Mouse (Mus musculus) forebrain, embryonic 16.5 days (tissue): ENCODE results near the gene Vasn. TPM values are rescaled to one million over a fixed set of nuclear protein-coding genes. Genes with fewer than 3 reads are reported as not detected.

Experiments used
- ATAC-seq: fragments of 200-750 bp; cut with Nextera tagmentation; 2 replicates; pipeline ENCODE4 v1.8.0; 2017; ENCODE audit warnings: mild to moderate bottlenecking, moderate library complexity
- H3K27ac ChIP-seq: fragments of 300-500 bp; sonication (generic); 2 replicates; pipeline ENCODE4 v1.5.1; 2014; ENCODE audit warnings: low read length, control low read depth
- H3K27me3 ChIP-seq: fragments of 300-500 bp; sonication (generic); replicated peaks from 2 replicates; pipeline ENCODE4 v1.6.1; 2014; ENCODE audit warnings: low read length; ENCODE audit not compliant: control insufficient read depth, insufficient read depth
- H3K36me3 ChIP-seq: fragments of 300-500 bp; sonication (generic); 2 replicates; pipeline ENCODE4 v1.6.1; 2014; ENCODE audit not compliant: control insufficient read depth, insufficient read depth
- H3K4me1 ChIP-seq: fragments of 300-500 bp; sonication (generic); replicated peaks from 2 replicates; pipeline ENCODE4 v1.6.1; 2014; ENCODE audit warnings: low read length; ENCODE audit not compliant: control insufficient read depth, insufficient read depth
- H3K4me2 ChIP-seq: fragments of 300-500 bp; sonication (generic); 2 replicates; pipeline ENCODE4 v1.6.1; 2014; ENCODE audit warnings: mild to moderate bottlenecking, low read length, control low read depth
- H3K4me3 ChIP-seq: fragments of 300-500 bp; sonication (generic); replicated peaks from 2 replicates; pipeline ENCODE4 v1.5.1; 2014; ENCODE audit warnings: mild to moderate bottlenecking, low read length, control low read depth
- H3K9ac ChIP-seq: fragments of 300-500 bp; sonication (generic); replicated peaks from 2 replicates; pipeline ENCODE4 v1.6.1; 2014; ENCODE audit warnings: low read depth, low read length, control low read depth
- H3K9me3 ChIP-seq: fragments of 300-500 bp; sonication (generic); 2 replicates; pipeline ENCODE4 v1.6.1; 2016; ENCODE audit warnings: low read length; ENCODE audit not compliant: control insufficient read depth
- WGBS: fragments of 180-500 bp; shearing (Covaris S2); extraction: QIAGEN DNeasy Blood & Tissue Kit; methylation state at CpG from one replicate; pipeline ENCODE4 v1.1.7; 2014; 5-methylcytosine and 5-hydroxymethylcytosine counted together
- polyA plus RNA-seq: library from polyadenylated mRNA; unstranded; fragments of >200 nt; fragmentation: Nextera tagmentation; extraction: Ambion mirVana; gene quantifications from 2 replicates; pipeline ENCODE4 v1.2.1, GENCODE M21; 2015

The Vasn gene
- polyA plus RNA-seq, 1 experiment from 2014 or later, result 3.2 TPM

GRCm38 (mm10) chr16:4647651-4648141, 8.0 kb downstream of the Vasn start:
- Histone ChIP-seq H3K36me3 (no peaks in the 10 kb centered on the region; the same call in 1 of the 2 replicates), H3K27ac (no peak overlapping the region), H3K9ac (no peak overlapping the region), H3K27me3 (no peaks in the 10 kb centered on the region), H3K4me2 (no peak overlapping the region), H3K4me3 (no peak overlapping the region), H3K4me1 (peaks cover 20% of the 10 kb centered on the region), H3K9me3 (no peaks in the 10 kb centered on the region)
- 79% methylated on average over 13 of the region's 13 CpGs for WGBS
- no peak for ATAC-seq

GRCm38 (mm10) chr16:4648416-4649023, 8.8 kb downstream of the Vasn start:
- Histone ChIP-seq H3K9ac (no peak overlapping the region), H3K9me3 (no peaks in the 10 kb centered on the region), H3K4me2 (no peak overlapping the region), H3K4me3 (no peak overlapping the region), H3K4me1 (peaks cover 11% of the 10 kb centered on the region), H3K27me3 (no peaks in the 10 kb centered on the region), H3K27ac (no peak overlapping the region), H3K36me3 (no peaks in the 10 kb centered on the region; the same call in 1 of the 2 replicates)
- ATAC-seq, result no peak
- WGBS, result 86% methylated on average over 28 of the region's 28 CpGs

GRCm38 (mm10) chr16:4649211-4649610, 9.5 kb downstream of the Vasn start:
- Histone ChIP-seq H3K4me1 (peaks cover 4% of the 10 kb centered on the region), H3K27me3 (no peaks in the 10 kb centered on the region), H3K4me2 (no peak overlapping the region), H3K9me3 (no peaks in the 10 kb centered on the region), H3K9ac (no peak overlapping the region), H3K36me3 (no peaks in the 10 kb centered on the region; the same call in 1 of the 2 replicates), H3K4me3 (no peak overlapping the region), H3K27ac (no peak overlapping the region)
- WGBS, result 87% methylated on average over 5 of the region's 5 CpGs
- ATAC-seq, result no peak

- H3K27ac ChIP-seq, result no peak overlapping the region
- 92% methylated on average over 11 of the region's 11 CpGs for WGBS
Measured at GRCm38 (mm10) chr16:4649692-4650091, 10.0 kb downstream of the Vasn start.

GRCm38 (mm10) chr16:4650161-4650560, 10.4 kb downstream of the Vasn start:
- Histone ChIP-seq H3K27me3 (no peaks in the 10 kb centered on the region), H3K4me1 (no peaks in the 10 kb centered on the region), H3K9ac (no peak overlapping the region), H3K36me3 (no peaks in the 10 kb centered on the region; the same call in 1 of the 2 replicates), H3K27ac (no peak overlapping the region), H3K4me3 (no peak overlapping the region), H3K9me3 (no peaks in the 10 kb centered on the region), H3K4me2 (no peak overlapping the region)
- WGBS, result 86% methylated on average over 3 of the region's 3 CpGs
- ATAC-seq, result no peak

More at GRCm38 (mm10) chr16:4649692-4650091, 10.0 kb downstream of the Vasn start:
- H3K27me3 ChIP-seq, result no peaks in the 10 kb centered on the region
- H3K4me2 ChIP-seq, result no peak overlapping the region
- H3K9me3 ChIP-seq, result no peaks in the 10 kb centered on the region
- no peaks in the 10 kb centered on the region for H3K4me1 ChIP-seq
- no peak overlapping the region for H3K9ac ChIP-seq
- no peaks in the 10 kb centered on the region; the same call in 1 of the 2 replicates for H3K36me3 ChIP-seq
- no peak for ATAC-seq
- H3K4me3 ChIP-seq, result no peak overlapping the region

GRCm38 (mm10) chr16:4651081-4651480, 11.3 kb downstream of the Vasn start:
- WGBS, result 78% methylated on average over 1 of the region's 1 CpGs
- no peaks in the 10 kb centered on the region; the same call in 1 of the 2 replicates for H3K36me3 ChIP-seq
- H3K4me3 ChIP-seq, result no peak overlapping the region

GRCm38 (mm10) chr16:4651624-4652023, 11.9 kb downstream of the Vasn start:
- Histone ChIP-seq H3K4me3 (no peak overlapping the region), H3K4me1 (no peaks in the 10 kb centered on the region), H3K4me2 (no peak overlapping the region), H3K36me3 (no peaks in the 10 kb centered on the region; the same call in 1 of the 2 replicates), H3K9me3 (no peaks in the 10 kb centered on the region), H3K9ac (no peak overlapping the region), H3K27ac (no peak overlapping the region), H3K27me3 (no peaks in the 10 kb centered on the region)
- WGBS, result 67% methylated on average over 7 of the region's 7 CpGs
- no peak for ATAC-seq

More at GRCm38 (mm10) chr16:4651081-4651480, 11.3 kb downstream of the Vasn start:
- H3K4me1 ChIP-seq, result no peaks in the 10 kb centered on the region
- H3K9me3 ChIP-seq, result no peaks in the 10 kb centered on the region
- ATAC-seq, result no peak
- H3K9ac ChIP-seq, result no peak overlapping the region
- no peak overlapping the region for H3K27ac ChIP-seq
- no peak overlapping the region for H3K4me2 ChIP-seq
- H3K27me3 ChIP-seq, result no peaks in the 10 kb centered on the region

GRCm38 (mm10) chr16:4652707-4653416, 13.1 kb downstream of the Vasn start:
- 71% methylated on average over 4 of the region's 4 CpGs for WGBS
- Histone ChIP-seq H3K4me2 (no peak overlapping the region), H3K9me3 (no peaks in the 10 kb centered on the region), H3K9ac (no peak overlapping the region), H3K4me3 (no peak overlapping the region), H3K4me1 (no peaks in the 10 kb centered on the region), H3K36me3 (no peaks in the 10 kb centered on the region; the same call in 1 of the 2 replicates), H3K27me3 (no peaks in the 10 kb centered on the region), H3K27ac (no peak overlapping the region)
- no peak for ATAC-seq

GRCm38 (mm10) chr16:4654706-4655105, 15.0 kb downstream of the Vasn start:
- Histone ChIP-seq H3K4me3 (no peak overlapping the region), H3K9me3 (no peaks in the 10 kb centered on the region), H3K27ac (no peak overlapping the region), H3K4me2 (no peak overlapping the region), H3K9ac (no peak overlapping the region), H3K36me3 (no peaks in the 10 kb centered on the region; the same call in 1 of the 2 replicates), H3K27me3 (no peaks in the 10 kb centered on the region), H3K4me1 (peaks cover 8% of the 10 kb centered on the region)
- no peak for ATAC-seq
- WGBS, result 87% methylated on average over 10 of the region's 10 CpGs
